10 mouse cellular contexts compared by ENCODE assay signal in genomic region chr6:71030541-71030940, GRCm38 (mm10).
DNase-seq lines count a peak whose midpoint lies in the region; ATAC-seq and TF ChIP-seq lines count a peak whose summit lies in the region.
"Had no signal": no experiment of that assay in that cellular context is flagged by ENCODE, and none has a peak within 500 bp of the region (broad histone marks: within the 10 kb centered on the region; RNA-seq: fewer than 3 reads in every experiment).

No protein-coding gene starts in this region.

- no peaks in the 10 kb centered on the region for H3K4me1 ChIP-seq in embryonic facial prominence, embryonic 11.5 days (ENCODE audit: control insufficient read depth, insufficient read depth, low read length)
- H3K4me1 ChIP-seq in embryonic facial prominence, embryonic 10.5 days: no peaks in the 10 kb centered on the region
- H3K4me1 ChIP-seq in liver, postnatal 0 days (ENCODE audit: insufficient read depth): no peaks in the 10 kb centered on the region
- H3K4me1 ChIP-seq in liver, embryonic 11.5 days (replicated peaks; ENCODE audit: control insufficient read depth, insufficient read depth, low read length): no peaks in the 10 kb centered on the region
- no peaks in the 10 kb centered on the region for H3K4me1 ChIP-seq in stomach, postnatal 0 days (replicated peaks; ENCODE audit: control insufficient read depth, insufficient read depth)
- H3K4me1 ChIP-seq: heart, embryonic 13.5 days; lung, embryonic 15.5 days had no signal

- DNase-seq in embryonic facial prominence, embryonic 11.5 days (ENCODE audit: low spot score): peak; percentile 32
- DNase-seq in embryonic facial prominence, embryonic 10.5 days (ENCODE audit: low spot score): no peak
- DNase-seq in liver, postnatal 0 days: peak; percentile 19
- DNase-seq in liver, embryonic 11.5 days (ENCODE audit: low spot score): no peak
- DNase-seq in cerebellum, postnatal 10 days: peak; percentile 44 to 47
- no peak for DNase-seq in stomach, postnatal 0 days (ENCODE audit: low spot score)
- no peak for DNase-seq in left cerebral cortex, postnatal 36 days (ENCODE audit: low spot score in 2 of 2)

- intact Hi-C loops in left cerebral cortex, postnatal 36 days (cut with DNase I): no loop called here

- no peak overlapping the region for H3K4me2 ChIP-seq in embryonic facial prominence, embryonic 11.5 days (ENCODE audit: low read depth, low read length)
- no peak overlapping the region for H3K4me2 ChIP-seq in liver, postnatal 0 days (ENCODE audit: low read depth, low read length)
- no peak overlapping the region for H3K4me2 ChIP-seq in liver, embryonic 11.5 days
- no peak overlapping the region for H3K4me2 ChIP-seq in stomach, postnatal 0 days (replicated peaks; ENCODE audit: low read depth)
- H3K4me2 ChIP-seq: heart, embryonic 13.5 days; lung, embryonic 15.5 days had no signal

- H3K4me3 ChIP-seq in embryonic facial prominence, embryonic 11.5 days (ENCODE audit: low read depth, low read length): no peak overlapping the region
- H3K4me3 ChIP-seq in embryonic facial prominence, embryonic 10.5 days: no peak overlapping the region
- H3K4me3 ChIP-seq in liver, postnatal 0 days (ENCODE audit: low read depth, low read length): no peak overlapping the region
- H3K4me3 ChIP-seq in liver, embryonic 11.5 days (ENCODE audit: low read depth, low read length): no peak overlapping the region
- H3K4me3 ChIP-seq in stomach, postnatal 0 days (ENCODE audit: low read depth, low read length): no peak overlapping the region
- H3K4me3 ChIP-seq: heart, embryonic 13.5 days; lung, embryonic 15.5 days had no signal

- peak; percentile 55 for TF ChIP-seq CTCF in liver, postnatal 0 days (IDR thresholded peaks at IDR 0.05; ENCODE audit: low read depth)
- peak; percentile 49 for TF ChIP-seq CTCF in stomach, postnatal 0 days (IDR thresholded peaks at IDR 0.05; ENCODE audit: low read depth)

- 70% methylated on average over 5 of the region's 5 CpGs for WGBS in embryonic facial prominence, embryonic 11.5 days
- WGBS in embryonic facial prominence, embryonic 10.5 days: 71% methylated on average over 5 of the region's 5 CpGs
- 58% methylated on average over 5 of the region's 5 CpGs for WGBS in liver, postnatal 0 days (ENCODE audit: insufficient replicate concordance)
- WGBS in liver, embryonic 11.5 days: 63% methylated on average over 5 of the region's 5 CpGs
- 71% methylated on average over 5 of the region's 5 CpGs for WGBS in stomach, postnatal 0 days

- H3K36me3 ChIP-seq in embryonic facial prominence, embryonic 11.5 days (replicated peaks; ENCODE audit: control insufficient read depth, insufficient read depth, low read depth, low read length): no peaks in the 10 kb centered on the region
- H3K36me3 ChIP-seq in embryonic facial prominence, embryonic 10.5 days (replicated peaks): no peaks in the 10 kb centered on the region
- no peaks in the 10 kb centered on the region for H3K36me3 ChIP-seq in liver, postnatal 0 days (replicated peaks; ENCODE audit: insufficient read depth, low read length)
- H3K36me3 ChIP-seq in liver, embryonic 11.5 days (ENCODE audit: control insufficient read depth, insufficient read depth, low read length): no peaks in the 10 kb centered on the region
- H3K36me3 ChIP-seq in stomach, postnatal 0 days (ENCODE audit: control insufficient read depth, insufficient read depth, low read length): no peaks in the 10 kb centered on the region
- H3K36me3 ChIP-seq: heart, embryonic 13.5 days; lung, embryonic 15.5 days had no signal

- no peak overlapping the region for H3K27ac ChIP-seq in embryonic facial prominence, embryonic 11.5 days (replicated peaks; ENCODE audit: low read depth, low read length)
- no peak overlapping the region for H3K27ac ChIP-seq in embryonic facial prominence, embryonic 10.5 days (replicated peaks)
- H3K27ac ChIP-seq in liver, postnatal 0 days (ENCODE audit: low read depth): no peak overlapping the region
- H3K27ac ChIP-seq in liver, embryonic 11.5 days (ENCODE audit: low read depth, low read length): no peak overlapping the region
- no peak overlapping the region for H3K27ac ChIP-seq in stomach, postnatal 0 days (replicated peaks)
- H3K27ac ChIP-seq: heart, embryonic 13.5 days; lung, embryonic 15.5 days had no signal

- TF ChIP-seq EP300 in liver, postnatal 0 days (IDR thresholded peaks at IDR 0.05; ENCODE audit: low read depth): no peak
- no peak for TF ChIP-seq EP300 in stomach, postnatal 0 days (optimal IDR thresholded peaks at IDR 0.05)

- no peak overlapping the region for H3K9ac ChIP-seq in embryonic facial prominence, embryonic 11.5 days (replicated peaks; ENCODE audit: low read length)
- no peak overlapping the region for H3K9ac ChIP-seq in liver, postnatal 0 days (replicated peaks)
- no peak overlapping the region for H3K9ac ChIP-seq in liver, embryonic 11.5 days (ENCODE audit: low read depth, low read length)
- H3K9ac ChIP-seq in stomach, postnatal 0 days (ENCODE audit: low read length): no peak overlapping the region
- H3K9ac ChIP-seq: heart, embryonic 13.5 days; lung, embryonic 15.5 days had no signal

- no peaks in the 10 kb centered on the region for H3K27me3 ChIP-seq in embryonic facial prominence, embryonic 11.5 days (ENCODE audit: control insufficient read depth, insufficient read depth, low read length)
- H3K27me3 ChIP-seq in embryonic facial prominence, embryonic 10.5 days (replicated peaks; ENCODE audit: low read depth, poor library complexity, severe bottlenecking): no peaks in the 10 kb centered on the region
- no peaks in the 10 kb centered on the region for H3K27me3 ChIP-seq in liver, postnatal 0 days (ENCODE audit: insufficient read depth, low read length)
- H3K27me3 ChIP-seq in liver, embryonic 11.5 days (replicated peaks; ENCODE audit: control insufficient read depth, insufficient read depth, low read length): no peaks in the 10 kb centered on the region
- no peaks in the 10 kb centered on the region for H3K27me3 ChIP-seq in stomach, postnatal 0 days (ENCODE audit: control insufficient read depth, insufficient read depth, low read length)
- H3K27me3 ChIP-seq: heart, embryonic 13.5 days; lung, embryonic 15.5 days had no signal

- H3K9me3 ChIP-seq in embryonic facial prominence, embryonic 11.5 days (replicated peaks; ENCODE audit: control insufficient read depth, low read length): no peaks in the 10 kb centered on the region
- H3K9me3 ChIP-seq in embryonic facial prominence, embryonic 10.5 days: no peaks in the 10 kb centered on the region
- no peaks in the 10 kb centered on the region for H3K9me3 ChIP-seq in liver, postnatal 0 days (ENCODE audit: low read length)
- H3K9me3 ChIP-seq in liver, embryonic 11.5 days (ENCODE audit: control insufficient read depth, low read length): no peaks in the 10 kb centered on the region
- no peaks in the 10 kb centered on the region for H3K9me3 ChIP-seq in stomach, postnatal 0 days (ENCODE audit: control insufficient read depth, low read length)
- H3K9me3 ChIP-seq: heart, embryonic 13.5 days; lung, embryonic 15.5 days had no signal

- ATAC-seq in embryonic facial prominence, embryonic 11.5 days (replicated peaks; ENCODE audit: insufficient number of reproducible peaks, low FRiP score, low TSS enrichment, low read depth): no peak
- ATAC-seq in liver, postnatal 0 days: no peak
- no peak for ATAC-seq in liver, embryonic 11.5 days (replicated peaks; ENCODE audit: low FRiP score)
- no peak for ATAC-seq in stomach, postnatal 0 days (ENCODE audit: low FRiP score, low TSS enrichment)
- no peak for ATAC-seq in erythroblast, adult 5-6 weeks (replicated peaks; ENCODE audit: low FRiP score, poor library complexity, severe bottlenecking)

Comparison
In these comparisons a context has a peak if more than half of its experiments do, and no peak if none do; other contexts are left out.
1. DNase-seq: peak in embryonic facial prominence, embryonic 11.5 days (single experiment), liver, postnatal 0 days (single experiment) and cerebellum, postnatal 10 days (2 of 2); none in embryonic facial prominence, embryonic 10.5 days (single experiment), liver, embryonic 11.5 days (single experiment), stomach, postnatal 0 days (single experiment) and left cerebral cortex, postnatal 36 days (0 of 2).